17 mouse cellular contexts compared by ENCODE assay signal in genomic region chr17:82929511-82929910, GRCm38 (mm10).
A peak's percentile ranks its signal among the peaks of the same experiment; 100 is the strongest.
DNase-seq lines count a peak whose midpoint lies in the region; ATAC-seq and TF ChIP-seq lines count a peak whose summit lies in the region.
"Had no signal": no experiment of that assay in that cellular context is flagged by ENCODE, and none has a peak within 500 bp of the region (broad histone marks: within the 10 kb centered on the region; RNA-seq: fewer than 3 reads in every experiment).

No protein-coding gene starts in this region.

- WGBS in forebrain, embryonic 15.5 days, result 18% methylated on average over 3 of the region's 3 CpGs
- 47% methylated on average over 3 of the region's 3 CpGs for WGBS in midbrain, embryonic 16.5 days

- intact Hi-C loops in left cerebral cortex, adult 2 months (cut with DNase I), result no loop called here
- intact Hi-C loops in left cerebral cortex, postnatal 25 days (cut with DNase I), result no loop called here

- H3K4me2 ChIP-seq in forebrain, embryonic 15.5 days (replicated peaks), result no peak overlapping the region
- H3K4me2 ChIP-seq in midbrain, embryonic 16.5 days (ENCODE audit: low read length), result no peak overlapping the region
- H3K4me2 ChIP-seq: embryonic facial prominence, embryonic 15.5 days; heart, embryonic 11.5 days; liver, embryonic 15.5 days; neural tube, embryonic 12.5 days had no signal

- H3K4me3 ChIP-seq in left cerebral cortex, adult 2 months, result no peak overlapping the region
- H3K4me3 ChIP-seq in forebrain, embryonic 15.5 days, result no peak overlapping the region
- no peak overlapping the region for H3K4me3 ChIP-seq in midbrain, embryonic 16.5 days (ENCODE audit: low read depth, low read length)
- H3K4me3 ChIP-seq: embryonic facial prominence, embryonic 15.5 days; liver, embryonic 15.5 days; neural tube, embryonic 12.5 days had no signal

- H3K9me3 ChIP-seq in forebrain, embryonic 15.5 days, result no peaks in the 10 kb centered on the region
- no peaks in the 10 kb centered on the region for H3K9me3 ChIP-seq in midbrain, embryonic 16.5 days (replicated peaks; ENCODE audit: control insufficient read depth, low read length, poor library complexity, severe bottlenecking)
- H3K9me3 ChIP-seq: embryonic facial prominence, embryonic 15.5 days; liver, embryonic 15.5 days; neural tube, embryonic 12.5 days had no signal

- TF ChIP-seq CTCF in left cerebral cortex, adult 2 months (IDR thresholded peaks at IDR 0.05), result no peak

- ATAC-seq in forebrain, embryonic 15.5 days (replicated peaks), result peak; percentile 78
- ATAC-seq in midbrain, embryonic 16.5 days, result peak; percentile 76
- ATAC-seq: inflammation-experienced regulatory T-cells, adult 6 months had no signal

- no peak overlapping the region for H3K9ac ChIP-seq in forebrain, embryonic 15.5 days (replicated peaks)
- H3K9ac ChIP-seq in midbrain, embryonic 16.5 days (ENCODE audit: low read depth, low read length), result no peak overlapping the region
- H3K9ac ChIP-seq: embryonic facial prominence, embryonic 15.5 days; liver, embryonic 15.5 days; neural tube, embryonic 12.5 days had no signal

- peak overlapping the region; percentile 11; the same call in 1 of the 2 replicates for H3K27ac ChIP-seq in left cerebral cortex, adult 2 months
- H3K27ac ChIP-seq in forebrain, embryonic 15.5 days (replicated peaks), result no peak overlapping the region
- H3K27ac ChIP-seq in midbrain, embryonic 16.5 days (ENCODE audit: low read length), result peak overlapping the region; percentile 43; the same call in 1 of the 2 replicates
- H3K27ac ChIP-seq: embryonic facial prominence, embryonic 15.5 days; liver, embryonic 15.5 days; neural tube, embryonic 12.5 days had no signal

- H3K36me3 ChIP-seq in forebrain, embryonic 15.5 days, result no peaks in the 10 kb centered on the region
- no peaks in the 10 kb centered on the region for H3K36me3 ChIP-seq in midbrain, embryonic 16.5 days (ENCODE audit: control insufficient read depth, insufficient read depth, low read length)
- H3K36me3 ChIP-seq: embryonic facial prominence, embryonic 15.5 days; liver, embryonic 15.5 days; neural tube, embryonic 12.5 days had no signal

- peaks cover 7% of the 10 kb centered on the region; the same call in 1 of the 2 replicates for H3K4me1 ChIP-seq in forebrain, embryonic 15.5 days
- H3K4me1 ChIP-seq in midbrain, embryonic 16.5 days (ENCODE audit: control insufficient read depth, insufficient read depth, low read length), result no peaks in the 10 kb centered on the region
- H3K4me1 ChIP-seq: embryonic facial prominence, embryonic 15.5 days; liver, embryonic 15.5 days; neural tube, embryonic 12.5 days had no signal

- H3K27me3 ChIP-seq in forebrain, embryonic 15.5 days, result no peaks in the 10 kb centered on the region
- no peaks in the 10 kb centered on the region for H3K27me3 ChIP-seq in midbrain, embryonic 16.5 days (ENCODE audit: control insufficient read depth, insufficient read depth, low read depth, low read length)
- H3K27me3 ChIP-seq: embryonic facial prominence, embryonic 15.5 days; liver, embryonic 15.5 days; neural tube, embryonic 12.5 days had no signal

- no peak for DNase-seq in left cerebral cortex, adult 2 months (ENCODE audit: extremely low spot score in 1 of 2, low spot score in 2 of 2)
- DNase-seq in left cerebral cortex, postnatal 25 days (ENCODE audit: low spot score in 2 of 2), result no peak
- peak; percentile 32 for DNase-seq in brain, embryonic 18.5 days (ENCODE audit: low read depth, low spot score)
- DNase-seq in adrenal gland, postnatal 25 days, result no peak
- DNase-seq in adrenal gland, postnatal 4 days (ENCODE audit: low spot score in 2 of 2), result no peak
- DNase-seq: adrenal gland, adult 2 months; cerebellum, adult 2 months; cerebellum, postnatal 36 days; heart, postnatal 10 days; thymus, postnatal 25 days had no signal
